Mouse (Mus musculus) right cerebral cortex, postnatal 36 days (tissue): ENCODE data around the gene Agfg1.
"Not testable (repeated sequence)": the region's sequence is repeated elsewhere in the genome, so short reads cannot be mapped to it uniquely, and the experiment has no call there.

Source experiments
- DNase-seq, 2 experiments: peaks; one replicate each; pipeline ENCODE4 v3.0.0; 2022; ENCODE audit warnings: low spot score in 2 of 2, mixed read lengths in 1 of 2

Gene Agfg1

GRCm38 (mm10) chr1:82905886-82906285 is 66.6 kb downstream of the Agfg1 start:
- DNase-seq, result no peak

- DNase-seq, result no peak
Observed at GRCm38 (mm10) chr1:82913025-82913424, 73.7 kb downstream of the Agfg1 start, which contains the start of gene A030005L19Rik. Gene A030005L19Rik (plus strand): TSS chr1:82913325.

GRCm38 (mm10) chr1:82913434-82913833 is 74.2 kb downstream of the Agfg1 start:
- DNase-seq, result not testable (repeated sequence)

- no peak for DNase-seq
Observed at GRCm38 (mm10) chr1:82924650-82925049, 85.4 kb downstream of the Agfg1 start, which contains the start of gene A030014E15Rik. Gene A030014E15Rik (plus strand): TSS chr1:82924917.

- DNase-seq, result not testable (repeated sequence)
Observed at GRCm38 (mm10) chr1:82930558-82930957, 91.3 kb downstream of the Agfg1 start.

GRCm38 (mm10) chr1:82931326-82931725 is 92.0 kb downstream of the Agfg1 start, which contains the start of gene Gm6217:
Gene Gm6217 (minus strand): TSS chr1:82931399.
- not testable (repeated sequence) for DNase-seq

GRCm38 (mm10) chr1:82938666-82939065 is 99.4 kb downstream of the Agfg1 start:
- no peak for DNase-seq

GRCm38 (mm10) chr1:82942505-82942904 is 103.2 kb downstream of the Agfg1 start:
- not testable (repeated sequence) for DNase-seq

- DNase-seq, result not testable (repeated sequence)
Observed at GRCm38 (mm10) chr1:82943295-82943694, 104.0 kb downstream of the Agfg1 start, which contains the start of gene A030003K21Rik. Gene A030003K21Rik (minus strand): TSS chr1:82943388.

GRCm38 (mm10) chr1:82946029-82946428 is 106.7 kb downstream of the Agfg1 start:
- not testable (repeated sequence) for DNase-seq

GRCm38 (mm10) chr1:82948601-82949000 is 109.3 kb downstream of the Agfg1 start:
- DNase-seq, result no peak
